Mouse (Mus musculus) brown adipose tissue, adult 24 weeks (tissue): ENCODE measurements around the gene Nfatc3. TPM values are rescaled to one million over a fixed set of nuclear protein-coding genes. Genes with fewer than 3 reads are reported as not detected.

Experiments
- H3K27ac ChIP-seq: fragments of 200-500 bp; replicated peaks from 2 replicates; pipeline ENCODE4 v1.5.1; 2012; ENCODE audit warnings: low read depth, mild to moderate bottlenecking, low read length
- H3K4me1 ChIP-seq: fragments of 200-500 bp; 2 replicates; pipeline ENCODE4 v1.6.1; 2012; ENCODE audit warnings: low read length, mixed read lengths; ENCODE audit not compliant: control insufficient read depth, insufficient read depth, insufficient read length
- H3K4me3 ChIP-seq: fragments of 200-500 bp; 2 replicates; pipeline ENCODE4 v1.5.1; 2012; ENCODE audit warnings: low read depth, mild to moderate bottlenecking, low read length, moderate library complexity; ENCODE audit not compliant: insufficient read depth
- polyA plus RNA-seq: library from polyadenylated mRNA; stranded (reverse); fragments of >200 nt; gene quantifications from 2 replicates; pipeline ENCODE4 v1.2.4, GENCODE M21; 2012; ENCODE audit not compliant: missing spikeins, insufficient read depth, insufficient read length

Nfatc3 gene
- polyA plus RNA-seq, 1 experiment: 28.2 TPM

GRCm38 (mm10) chr8:106074659-106075058, 16.0 kb downstream of the Nfatc3 start:
- no peak overlapping the region for H3K4me3 ChIP-seq
- no peak overlapping the region for H3K27ac ChIP-seq
- H3K4me1 ChIP-seq: peaks cover 9% of the 10 kb centered on the region

DNA sequence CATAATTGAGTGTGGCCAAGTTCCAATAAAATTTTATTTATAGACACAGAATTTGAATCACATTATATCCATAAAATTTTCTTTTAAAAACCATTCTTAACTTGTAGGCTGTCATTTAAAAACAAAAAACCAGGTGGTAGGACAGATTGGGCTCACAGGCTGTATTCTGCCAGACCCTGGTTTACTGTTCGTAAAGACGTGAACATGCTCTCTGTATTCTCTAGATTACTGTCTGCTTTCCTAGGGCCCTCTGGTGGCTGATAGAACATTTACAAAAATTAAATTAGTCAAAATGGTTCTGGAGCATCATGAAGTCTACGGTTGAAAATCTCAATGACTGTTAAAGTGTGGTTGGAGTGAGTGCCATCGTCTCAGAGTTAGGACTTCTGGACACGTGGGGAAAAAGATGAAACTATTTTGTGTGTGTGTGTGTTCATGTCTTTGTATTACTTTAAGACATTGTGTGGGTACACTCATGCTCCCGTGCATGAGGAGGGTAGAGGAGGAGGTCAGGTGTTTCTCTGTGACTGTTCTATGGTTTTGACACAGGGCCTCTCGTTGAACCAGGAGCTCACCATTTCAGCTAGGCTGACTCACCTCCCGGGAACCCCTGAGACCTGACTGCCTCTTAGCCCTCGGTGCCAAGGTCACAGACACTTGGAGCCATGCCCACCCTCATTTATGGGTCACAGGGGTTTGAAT, 16.7 kb downstream of the Nfatc3 start:
- no peak overlapping the region for H3K4me3 ChIP-seq
- peaks cover 8% of the 10 kb centered on the region for H3K4me1 ChIP-seq
- H3K27ac ChIP-seq: no peak overlapping the region

- no peak overlapping the region for H3K4me3 ChIP-seq
- no peak overlapping the region for H3K27ac ChIP-seq
Observed at GRCm38 (mm10) chr8:106075863-106076174, 17.2 kb downstream of the Nfatc3 start.

DNA sequence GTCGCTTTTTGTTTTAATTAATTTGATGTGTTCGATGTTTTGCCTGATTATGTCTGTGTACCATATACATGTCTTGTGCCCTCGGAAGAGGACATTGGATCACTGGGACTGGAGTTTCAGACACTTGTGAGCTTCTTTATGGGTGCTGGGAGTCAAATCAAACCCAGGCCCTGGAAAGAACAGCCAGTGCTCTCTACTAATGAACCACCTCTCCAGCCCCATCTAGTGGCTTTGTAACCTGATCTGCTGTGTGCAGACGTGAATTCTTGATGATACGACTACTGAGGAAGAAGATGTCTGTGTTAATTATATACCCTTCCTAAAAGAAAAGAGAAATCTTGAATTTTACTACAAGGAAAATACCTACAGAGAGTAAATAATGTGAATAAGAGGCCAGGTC, 18.0 kb downstream of the Nfatc3 start:
- no peak overlapping the region for H3K27ac ChIP-seq
- H3K4me1 ChIP-seq: peaks cover 6% of the 10 kb centered on the region
- no peak overlapping the region for H3K4me3 ChIP-seq

More at GRCm38 (mm10) chr8:106075863-106076174, 17.2 kb downstream of the Nfatc3 start:
- H3K4me1 ChIP-seq: peaks cover 6% of the 10 kb centered on the region

DNA sequence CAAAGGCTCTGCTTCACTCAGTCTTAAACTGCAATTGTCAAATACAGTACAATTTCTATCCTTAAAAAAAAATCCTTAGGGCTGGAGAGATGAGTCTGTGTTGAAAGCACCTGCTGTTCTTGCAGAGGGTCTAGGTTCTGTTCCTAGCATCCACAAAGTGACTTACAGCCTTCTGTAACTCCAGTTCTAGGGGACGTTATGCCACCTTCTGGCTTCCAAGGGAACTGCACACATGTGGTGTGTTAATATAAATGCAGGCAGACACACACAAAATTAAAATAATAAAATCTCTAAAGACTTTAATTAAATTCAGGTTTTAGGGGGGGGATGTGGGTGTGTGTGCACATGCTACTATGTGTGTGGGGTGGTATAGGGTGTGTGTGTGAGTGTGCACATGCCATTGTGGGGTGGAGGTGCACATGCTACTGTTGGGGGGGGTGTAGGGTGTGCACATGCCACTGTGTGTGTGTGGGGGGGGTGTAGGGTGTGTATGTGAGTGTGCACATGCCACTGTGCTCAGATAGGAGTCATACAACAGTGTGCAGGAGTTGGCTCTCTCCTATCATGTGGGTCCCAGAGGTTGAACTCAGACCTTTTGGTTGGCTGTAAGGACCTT, 18.9 kb downstream of the Nfatc3 start:
- peaks cover 6% of the 10 kb centered on the region for H3K4me1 ChIP-seq
- no peak overlapping the region for H3K4me3 ChIP-seq
- H3K27ac ChIP-seq: no peak overlapping the region

DNA sequence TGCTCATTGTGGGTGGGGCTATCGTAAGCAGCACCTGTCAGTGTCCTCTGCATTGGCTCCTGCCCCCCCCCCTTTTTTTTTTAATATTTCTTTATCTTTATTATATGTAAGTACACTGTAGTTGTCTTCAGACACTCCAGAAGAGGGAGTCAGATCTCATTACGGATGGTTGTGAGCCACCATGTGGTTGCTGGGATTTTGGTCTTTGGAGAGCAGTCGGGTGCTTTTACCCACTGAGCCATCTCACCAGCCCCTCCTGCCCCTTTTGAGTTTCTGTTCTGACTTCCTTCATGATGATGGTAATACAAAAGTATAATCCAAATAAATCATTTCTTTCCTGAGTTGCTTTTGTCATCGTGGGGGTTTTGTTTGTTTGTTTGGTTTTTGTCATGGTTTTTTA, 43.7 kb downstream of the Nfatc3 start:
- Histone ChIP-seq H3K27ac (no peak overlapping the region), H3K4me3 (no peak overlapping the region), H3K4me1 (no peaks in the 10 kb centered on the region)

DNA sequence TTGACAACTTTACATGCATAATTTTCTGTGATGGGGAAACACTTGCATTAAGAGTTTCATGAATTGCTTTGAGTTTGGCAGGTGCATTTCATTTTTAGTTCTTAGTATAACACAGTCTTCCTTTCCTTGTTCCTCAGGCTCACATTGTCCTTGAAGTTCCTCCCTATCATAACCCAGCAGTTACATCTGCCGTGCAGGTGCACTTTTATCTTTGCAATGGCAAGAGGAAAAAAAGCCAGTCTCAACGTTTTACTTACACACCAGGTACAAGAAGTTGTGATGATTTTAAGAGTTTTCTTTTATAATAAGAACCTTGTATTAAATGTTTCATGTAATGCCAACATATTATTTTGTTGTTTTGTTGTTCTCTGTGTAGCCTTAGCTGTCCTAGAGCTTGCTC, 45.2 kb downstream of the Nfatc3 start:
- Histone ChIP-seq H3K27ac (no peak overlapping the region), H3K4me3 (no peak overlapping the region)

GRCm38 (mm10) chr8:106106193-106106592, 47.6 kb downstream of the Nfatc3 start:
- Histone ChIP-seq H3K4me1 (no peaks in the 10 kb centered on the region), H3K4me3 (no peak overlapping the region), H3K27ac (no peak overlapping the region)

More for the DNA sequence above, 45.2 kb downstream of the Nfatc3 start:
- no peaks in the 10 kb centered on the region for H3K4me1 ChIP-seq

- H3K4me3 ChIP-seq: no peak overlapping the region
- no peak overlapping the region for H3K27ac ChIP-seq
- no peaks in the 10 kb centered on the region for H3K4me1 ChIP-seq
Observed at GRCm38 (mm10) chr8:106108080-106108479, 49.4 kb downstream of the Nfatc3 start.

GRCm38 (mm10) chr8:106108729-106109128, 50.1 kb downstream of the Nfatc3 start:
- H3K4me3 ChIP-seq: no peak overlapping the region
- no peaks in the 10 kb centered on the region for H3K4me1 ChIP-seq
- H3K27ac ChIP-seq: no peak overlapping the region

GRCm38 (mm10) chr8:106112041-106112440, 53.4 kb downstream of the Nfatc3 start:
- no peaks in the 10 kb centered on the region for H3K4me1 ChIP-seq
- H3K27ac ChIP-seq: no peak overlapping the region

GRCm38 (mm10) chr8:106112514-106112913, 53.9 kb downstream of the Nfatc3 start:
- Histone ChIP-seq H3K4me1 (no peaks in the 10 kb centered on the region), H3K27ac (no peak overlapping the region), H3K4me3 (no peak overlapping the region)

More at GRCm38 (mm10) chr8:106112041-106112440, 53.4 kb downstream of the Nfatc3 start:
- H3K4me3 ChIP-seq: no peak overlapping the region

- H3K4me3 ChIP-seq: no peak overlapping the region
- no peaks in the 10 kb centered on the region for H3K4me1 ChIP-seq
Observed at GRCm38 (mm10) chr8:106115897-106116296, 57.3 kb downstream of the Nfatc3 start.

GRCm38 (mm10) chr8:106123443-106123842, 64.8 kb downstream of the Nfatc3 start:
- no peak overlapping the region for H3K4me3 ChIP-seq
- H3K27ac ChIP-seq: no peak overlapping the region
- H3K4me1 ChIP-seq: no peaks in the 10 kb centered on the region

More at GRCm38 (mm10) chr8:106115897-106116296, 57.3 kb downstream of the Nfatc3 start:
- H3K27ac ChIP-seq: no peak overlapping the region

- Histone ChIP-seq H3K4me1 (no peaks in the 10 kb centered on the region), H3K4me3 (no peak overlapping the region), H3K27ac (no peak overlapping the region)
Observed at GRCm38 (mm10) chr8:106126055-106126454, 67.4 kb downstream of the Nfatc3 start.

DNA sequence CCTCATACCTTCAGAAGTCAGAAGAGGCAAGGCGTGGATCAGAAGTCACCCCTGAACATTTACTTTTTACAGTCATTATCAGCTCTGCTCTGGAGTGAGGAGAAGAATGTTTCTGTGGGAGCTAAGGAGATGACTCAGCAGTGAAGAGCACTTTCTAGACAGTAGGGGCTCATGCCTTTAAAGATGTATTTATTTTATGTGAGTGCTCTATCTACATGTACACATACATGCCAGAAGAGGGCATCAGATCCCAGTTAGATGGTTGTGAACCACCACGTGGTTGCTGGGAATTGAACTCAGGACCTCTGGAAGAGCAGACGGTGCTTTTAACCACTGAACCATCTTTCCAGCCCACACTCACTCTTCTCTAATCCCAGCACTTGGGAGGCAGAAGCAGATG, 68.4 kb downstream of the Nfatc3 start:
- no peak overlapping the region for H3K4me3 ChIP-seq
- no peak overlapping the region for H3K27ac ChIP-seq
- H3K4me1 ChIP-seq: no peaks in the 10 kb centered on the region
